Mouse (Mus musculus): ENCODE measurements at regions not wholly inside any gene's neighbourhood (a gene's known extent, or its start where the extent isn't known, plus 50 kb on each side); places are given as distances from the start of the nearest gene placed in this dataset.

DNA sequence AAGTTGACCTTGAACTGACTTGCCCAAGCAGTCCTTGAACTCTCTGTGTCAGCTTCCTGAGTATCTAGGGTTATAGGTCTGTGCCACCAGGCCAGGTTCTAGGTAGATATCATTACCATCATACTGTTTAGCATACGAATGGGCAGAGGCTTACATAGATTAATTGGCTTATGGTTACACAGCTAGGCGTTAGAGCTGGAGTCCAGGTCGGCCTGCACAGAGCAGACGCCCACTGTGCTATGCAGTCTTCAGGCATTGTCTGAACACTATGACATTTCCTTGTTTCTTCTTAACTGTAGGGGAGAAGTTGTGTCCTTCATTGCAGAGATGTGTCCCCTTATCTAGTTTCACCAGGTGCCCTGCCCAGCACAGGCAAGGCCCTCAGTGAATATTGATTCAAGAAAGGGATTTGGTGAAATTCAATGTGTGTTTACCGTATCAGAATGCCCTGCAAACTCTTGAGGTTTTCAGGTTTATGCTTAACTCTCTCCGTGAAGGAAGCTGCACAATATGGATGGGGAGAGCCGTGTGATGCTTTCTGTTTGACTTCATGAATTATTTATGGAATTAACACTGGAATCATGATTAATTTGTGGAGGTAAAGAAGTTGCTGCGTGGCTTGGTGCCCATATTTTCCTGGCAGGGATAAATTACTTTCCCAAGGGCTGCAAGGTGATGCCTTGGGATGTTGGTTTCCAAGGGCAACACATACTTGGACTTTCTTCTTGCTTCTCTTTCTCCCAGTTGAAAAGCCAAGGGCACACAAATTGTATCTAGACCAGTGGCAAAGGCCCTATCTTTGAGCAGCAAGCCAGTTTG lies 78.7 kb upstream of the Pcdh8 start:
- no peak overlapping the region for H3K4me3 ChIP-seq (ENCODE audit: low read depth, low read length)
- no peaks in the 10 kb centered on the region for H3K9me3 ChIP-seq (ENCODE audit: control insufficient read depth, low read length)
- no peak for ATAC-seq (ENCODE audit: low read depth)
- no peaks in the 10 kb centered on the region for H3K36me3 ChIP-seq (ENCODE audit: control insufficient read depth, insufficient read depth, low read length)
- H3K4me2 ChIP-seq (ENCODE audit: low read depth, low read length): no peak overlapping the region
- no peak overlapping the region for H3K27ac ChIP-seq (ENCODE audit: low read depth, low read length)
- H3K4me1 ChIP-seq (ENCODE audit: control insufficient read depth, insufficient read depth, low read length): peaks cover 5% of the 10 kb centered on the region; the same call in 1 of the 2 replicates
- no peak overlapping the region for H3K9ac ChIP-seq (replicated peaks; ENCODE audit: low read depth, low read length)
- 54% methylated on average over 8 of the region's 8 CpGs for WGBS
- H3K27me3 ChIP-seq (ENCODE audit: control insufficient read depth, insufficient read depth, low read length): no peaks in the 10 kb centered on the region

- no peak for ATAC-seq (ENCODE audit: low read depth)
- no peak overlapping the region for H3K27ac ChIP-seq (ENCODE audit: low read depth, low read length)
- H3K36me3 ChIP-seq (ENCODE audit: control insufficient read depth, insufficient read depth, low read length): no peaks in the 10 kb centered on the region
- H3K4me1 ChIP-seq (ENCODE audit: control insufficient read depth, insufficient read depth, low read length): peaks cover 5% of the 10 kb centered on the region; the same call in 1 of the 2 replicates
- no peaks in the 10 kb centered on the region for H3K27me3 ChIP-seq (ENCODE audit: control insufficient read depth, insufficient read depth, low read length)
- no peak overlapping the region for H3K9ac ChIP-seq (replicated peaks; ENCODE audit: low read depth, low read length)
- no peaks in the 10 kb centered on the region for H3K9me3 ChIP-seq (ENCODE audit: control insufficient read depth, low read length)
- H3K4me2 ChIP-seq (ENCODE audit: low read depth, low read length): no peak overlapping the region
- H3K4me3 ChIP-seq (ENCODE audit: low read depth, low read length): no peak overlapping the region
- 86% methylated on average over 4 of the region's 4 CpGs for WGBS
Measured at GRCm38 (mm10) chr14:79848116-79848515, 77.0 kb upstream of the Pcdh8 start.

DNA sequence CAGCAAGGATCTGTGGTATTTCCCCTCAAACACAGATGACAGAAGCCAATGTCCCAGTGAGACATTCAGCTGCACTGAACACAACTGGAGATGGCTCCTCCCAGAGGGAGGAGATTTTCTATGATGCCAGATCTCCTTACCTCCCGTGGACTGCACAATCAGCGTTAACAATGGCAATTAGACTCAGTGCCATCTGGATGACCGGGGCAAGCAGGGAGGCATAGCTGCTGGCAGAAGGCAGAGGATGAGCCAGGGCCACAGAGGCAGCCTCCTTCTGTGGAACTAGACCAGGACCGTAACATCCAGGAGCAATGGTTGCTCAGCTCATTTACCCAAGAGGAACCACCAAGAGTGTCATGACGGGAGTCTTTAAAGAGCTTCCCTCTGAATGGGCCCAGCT lies 73.2 kb upstream of the Pcdh8 start:
- H3K9me3 ChIP-seq (ENCODE audit: control insufficient read depth, low read length): no peaks in the 10 kb centered on the region
- H3K36me3 ChIP-seq (ENCODE audit: control insufficient read depth, insufficient read depth, low read length): no peaks in the 10 kb centered on the region
- H3K27ac ChIP-seq (ENCODE audit: low read depth, low read length): no peak overlapping the region
- WGBS: 40% methylated on average over 5 of the region's 5 CpGs
- no peak overlapping the region for H3K4me3 ChIP-seq (ENCODE audit: low read depth, low read length)
- H3K4me1 ChIP-seq (ENCODE audit: control insufficient read depth, insufficient read depth, low read length): no peaks in the 10 kb centered on the region
- H3K27me3 ChIP-seq (ENCODE audit: control insufficient read depth, insufficient read depth, low read length): no peaks in the 10 kb centered on the region
- no peak overlapping the region for H3K9ac ChIP-seq (replicated peaks; ENCODE audit: low read depth, low read length)
- H3K4me2 ChIP-seq (ENCODE audit: low read depth, low read length): no peak overlapping the region
- ATAC-seq (ENCODE audit: low read depth): no peak

- 8% methylated on average over 13 of the region's 13 CpGs for WGBS
Measured at GRCm38 (mm10) chr14:79843135-79843550, 72.0 kb upstream of the Pcdh8 start.

DNA sequence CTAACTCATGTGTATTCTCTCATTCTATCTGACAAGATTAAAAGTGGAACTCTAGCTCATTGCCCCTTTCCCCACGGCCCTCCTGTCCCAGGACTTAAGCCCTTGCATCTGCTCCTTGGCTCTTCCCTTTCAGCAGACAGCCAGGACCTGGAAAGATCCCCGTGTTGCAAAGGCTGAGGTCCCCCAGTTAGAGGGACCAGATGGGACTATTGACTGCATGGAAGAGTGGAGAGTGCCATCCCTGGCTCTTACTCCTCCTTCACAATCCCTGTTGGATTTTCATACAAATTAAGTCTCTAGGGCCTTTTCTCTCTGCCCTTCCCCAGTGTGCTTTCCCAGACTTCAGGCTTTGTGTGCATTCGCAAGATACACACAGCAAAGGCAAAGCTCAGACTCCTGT lies 71.6 kb upstream of the Pcdh8 start:
- Histone ChIP-seq H3K4me1 (ENCODE audit: control insufficient read depth, insufficient read depth, low read length) (no peaks in the 10 kb centered on the region), H3K4me3 (ENCODE audit: low read depth, low read length) (no peak overlapping the region), H3K4me2 (ENCODE audit: low read depth, low read length) (no peak overlapping the region), H3K9me3 (ENCODE audit: control insufficient read depth, low read length) (no peaks in the 10 kb centered on the region), H3K9ac (replicated peaks; ENCODE audit: low read depth, low read length) (no peak overlapping the region), H3K27me3 (ENCODE audit: control insufficient read depth, insufficient read depth, low read length) (no peaks in the 10 kb centered on the region), H3K36me3 (ENCODE audit: control insufficient read depth, insufficient read depth, low read length) (no peaks in the 10 kb centered on the region), H3K27ac (ENCODE audit: low read depth, low read length) (no peak overlapping the region)
- ATAC-seq (ENCODE audit: low read depth): no peak
- WGBS: 13% methylated on average over 3 of the region's 3 CpGs

More at GRCm38 (mm10) chr14:79843135-79843550, 72.0 kb upstream of the Pcdh8 start:
- Histone ChIP-seq H3K9ac (replicated peaks; ENCODE audit: low read depth, low read length) (no peak overlapping the region), H3K36me3 (ENCODE audit: control insufficient read depth, insufficient read depth, low read length) (no peaks in the 10 kb centered on the region), H3K4me2 (ENCODE audit: low read depth, low read length) (no peak overlapping the region), H3K4me1 (ENCODE audit: control insufficient read depth, insufficient read depth, low read length) (no peaks in the 10 kb centered on the region), H3K27ac (ENCODE audit: low read depth, low read length) (no peak overlapping the region), H3K4me3 (ENCODE audit: low read depth, low read length) (no peak overlapping the region), H3K27me3 (ENCODE audit: control insufficient read depth, insufficient read depth, low read length) (no peaks in the 10 kb centered on the region), H3K9me3 (ENCODE audit: control insufficient read depth, low read length) (no peaks in the 10 kb centered on the region)
- ATAC-seq (ENCODE audit: low read depth): no peak

DNA sequence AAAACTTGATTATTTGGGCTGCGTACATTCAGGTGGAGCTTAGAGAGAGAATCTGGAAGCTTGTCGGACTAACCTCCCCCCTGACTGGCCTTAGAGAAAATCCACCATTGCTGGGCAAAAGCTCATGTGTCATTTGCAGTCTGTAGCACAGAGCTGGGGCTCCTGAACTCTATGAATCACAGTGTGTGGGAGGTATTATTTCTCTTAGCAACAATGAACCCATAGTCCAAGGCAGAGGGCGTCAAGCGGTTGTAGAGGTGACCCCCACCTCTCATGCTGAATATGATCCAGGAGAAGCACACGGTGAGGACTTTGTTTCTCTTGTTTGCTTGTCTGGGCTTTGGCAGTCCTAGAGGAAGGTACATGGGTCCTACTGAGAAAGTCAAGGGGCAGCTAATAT lies 66.0 kb upstream of the Pcdh8 start:
- no peak overlapping the region for H3K4me2 ChIP-seq (ENCODE audit: low read depth, low read length)
- no peak overlapping the region for H3K9ac ChIP-seq (replicated peaks; ENCODE audit: low read depth, low read length)
- H3K36me3 ChIP-seq (ENCODE audit: control insufficient read depth, insufficient read depth, low read length): no peaks in the 10 kb centered on the region
- H3K4me3 ChIP-seq (ENCODE audit: low read depth, low read length): no peak overlapping the region
- whole genome bisulfite sequencing: 50% methylated on average over 5 of the region's 5 CpGs
- no peaks in the 10 kb centered on the region for H3K4me1 ChIP-seq (ENCODE audit: control insufficient read depth, insufficient read depth, low read length)
- no peak overlapping the region for H3K27ac ChIP-seq (ENCODE audit: low read depth, low read length)
- H3K9me3 ChIP-seq (ENCODE audit: control insufficient read depth, low read length): no peaks in the 10 kb centered on the region
- ATAC-seq (ENCODE audit: low read depth): no peak
- no peaks in the 10 kb centered on the region for H3K27me3 ChIP-seq (ENCODE audit: control insufficient read depth, insufficient read depth, low read length)

DNA sequence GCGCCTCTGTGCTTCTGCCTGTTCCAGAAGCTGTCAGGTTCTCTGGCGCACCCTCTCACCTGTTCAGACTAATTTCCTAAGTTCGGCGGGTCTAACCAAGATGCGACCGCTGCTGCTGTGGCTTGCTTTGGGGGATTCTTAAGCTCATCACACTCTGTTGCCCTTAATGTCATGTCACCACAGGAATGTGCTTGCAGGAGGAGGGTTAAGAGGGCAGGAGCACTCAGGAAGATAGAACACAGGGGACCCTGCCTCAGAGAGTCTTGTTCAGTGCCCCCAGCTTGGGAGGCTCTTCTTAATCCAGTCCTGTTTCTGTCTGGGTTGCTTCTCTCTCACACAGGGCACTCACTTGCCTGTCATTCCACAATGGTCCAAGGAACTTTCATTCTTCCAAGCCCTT lies 65.1 kb upstream of the Pcdh8 start:
- Histone ChIP-seq H3K27me3 (ENCODE audit: control insufficient read depth, insufficient read depth, low read length) (no peaks in the 10 kb centered on the region), H3K4me3 (ENCODE audit: low read depth, low read length) (no peak overlapping the region), H3K36me3 (ENCODE audit: control insufficient read depth, insufficient read depth, low read length) (no peaks in the 10 kb centered on the region), H3K27ac (ENCODE audit: low read depth, low read length) (no peak overlapping the region), H3K4me2 (ENCODE audit: low read depth, low read length) (no peak overlapping the region), H3K9ac (replicated peaks; ENCODE audit: low read depth, low read length) (no peak overlapping the region), H3K4me1 (ENCODE audit: control insufficient read depth, insufficient read depth, low read length) (no peaks in the 10 kb centered on the region), H3K9me3 (ENCODE audit: control insufficient read depth, low read length) (no peaks in the 10 kb centered on the region)
- no peak for ATAC-seq (ENCODE audit: low read depth)
- WGBS: 89% methylated on average over 5 of the region's 6 CpGs

- no peak overlapping the region for H3K4me3 ChIP-seq (ENCODE audit: low read depth, low read length)
Measured at GRCm38 (mm10) chr14:79824670-79825446, 53.7 kb upstream of the Pcdh8 start.

More at GRCm38 (mm10) chr14:79824670-79825446, 53.7 kb upstream of the Pcdh8 start:
- Histone ChIP-seq H3K9ac (replicated peaks; ENCODE audit: low read depth, low read length) (no peak overlapping the region), H3K9me3 (ENCODE audit: control insufficient read depth, low read length) (no peaks in the 10 kb centered on the region), H3K27me3 (ENCODE audit: control insufficient read depth, insufficient read depth, low read length) (no peaks in the 10 kb centered on the region), H3K4me1 (ENCODE audit: control insufficient read depth, insufficient read depth, low read length) (0 out of 2 replicates have a peak, but pooled peaks cover 3% of the 10 kb centered on the region), H3K36me3 (ENCODE audit: control insufficient read depth, insufficient read depth, low read length) (no peaks in the 10 kb centered on the region), H3K27ac (ENCODE audit: low read depth, low read length) (no peak overlapping the region), H3K4me2 (ENCODE audit: low read depth, low read length) (no peak overlapping the region)
- WGBS: 92% methylated on average over 11 of the region's 11 CpGs
- ATAC-seq (ENCODE audit: low read depth): no peak
